Mouse (Mus musculus): ENCODE results near the gene Ext2.

Ext2 gene

GRCm38 (mm10) chr2:93822045-93822749, at the start of gene Ext2:
TSS of gene Ext2 (minus strand) at chr2:93822568.
- in situ Hi-C loops (cut with MboI, MseI), result no loop called here

GRCm38 (mm10) chr2:93871411-93871925, 49.1 kb upstream of the Ext2 start:
- in situ Hi-C loops (cut with MboI, MseI), result no loop called here

- in situ Hi-C loops (cut with MboI, MseI), result no loop called here
Measured at GRCm38 (mm10) chr2:93870842-93871241, 48.5 kb upstream of the Ext2 start.

GRCm38 (mm10) chr2:93869107-93869600, 46.8 kb upstream of the Ext2 start, which contains the start of gene Accsl:
TSS of gene Accsl (minus strand) at chr2:93869157.
- in situ Hi-C loops (cut with MboI, MseI), result no loop called here

- in situ Hi-C loops (cut with MboI, MseI), result no loop called here
Measured at GRCm38 (mm10) chr2:93868566-93868965, 46.2 kb upstream of the Ext2 start.

- in situ Hi-C loops (cut with MboI, MseI), result no loop called here
Measured at GRCm38 (mm10) chr2:93863229-93863628, 40.9 kb upstream of the Ext2 start.

GRCm38 (mm10) chr2:93858845-93859244, 36.5 kb upstream of the Ext2 start:
- in situ Hi-C loops (cut with MboI, MseI), result no loop called here

- in situ Hi-C loops (cut with MboI, MseI), result no loop called here
Measured at GRCm38 (mm10) chr2:93851303-93851702, 28.9 kb upstream of the Ext2 start.

- in situ Hi-C loops (cut with MboI, MseI), result no loop called here
Measured at GRCm38 (mm10) chr2:93850317-93850944, 28.1 kb upstream of the Ext2 start.

- in situ Hi-C loops (cut with MboI, MseI), result no loop called here
Measured at GRCm38 (mm10) chr2:93849505-93850089, 27.2 kb upstream of the Ext2 start, which contains the start of gene Accs. TSS of gene Accs (minus strand) at chr2:93849943.

GRCm38 (mm10) chr2:93841349-93841748, 19.0 kb upstream of the Ext2 start:
- in situ Hi-C loops (cut with MboI, MseI), result no loop called here

GRCm38 (mm10) chr2:93840109-93840508, 17.7 kb upstream of the Ext2 start:
- in situ Hi-C loops (cut with MboI, MseI), result no loop called here

- in situ Hi-C loops (cut with MboI, MseI), result no loop called here
Measured at GRCm38 (mm10) chr2:93838931-93839330, 16.6 kb upstream of the Ext2 start.

GRCm38 (mm10) chr2:93836232-93836785, 13.9 kb upstream of the Ext2 start:
- in situ Hi-C loops (cut with MboI, MseI), result no loop called here

- in situ Hi-C loops (cut with MboI, MseI), result no loop called here
Measured at GRCm38 (mm10) chr2:93835596-93835995, 13.2 kb upstream of the Ext2 start.

- in situ Hi-C loops (cut with MboI, MseI), result no loop called here
Measured at GRCm38 (mm10) chr2:93823519-93823918, 1.2 kb upstream of the Ext2 start.

- in situ Hi-C loops (cut with MboI, MseI), result loop anchor here (10.0 kb wide), 1 partner anchor 343 kb away; no protein-coding TSS in a partner anchor
Measured at GRCm38 (mm10) chr2:93817791-93818190, 4.6 kb downstream of the Ext2 start.

- in situ Hi-C loops (cut with MboI, MseI), result loop anchor here (10.0 kb wide), 1 partner anchor 339 kb away; no protein-coding TSS in a partner anchor
Measured at GRCm38 (mm10) chr2:93813343-93813742, 9.0 kb downstream of the Ext2 start.

- in situ Hi-C loops (cut with MboI, MseI), result loop anchor here (10.0 kb wide), 1 partner anchor 337 kb away; no protein-coding TSS in a partner anchor
Measured at GRCm38 (mm10) chr2:93811812-93812211, 10.6 kb downstream of the Ext2 start.

GRCm38 (mm10) chr2:93809931-93810330, 12.4 kb downstream of the Ext2 start:
- in situ Hi-C loops (cut with MboI, MseI), result loop anchor here (10.0 kb wide), 1 partner anchor 335 kb away; no protein-coding TSS in a partner anchor

GRCm38 (mm10) chr2:93808071-93808470, 14.3 kb downstream of the Ext2 start:
- in situ Hi-C loops (cut with MboI, MseI), result no loop called here

- in situ Hi-C loops (cut with MboI, MseI), result no loop called here
Measured at GRCm38 (mm10) chr2:93807440-93807839, 14.9 kb downstream of the Ext2 start.
